ENCODE assay signal across 11 mouse cellular contexts in the genomic region with DNA sequence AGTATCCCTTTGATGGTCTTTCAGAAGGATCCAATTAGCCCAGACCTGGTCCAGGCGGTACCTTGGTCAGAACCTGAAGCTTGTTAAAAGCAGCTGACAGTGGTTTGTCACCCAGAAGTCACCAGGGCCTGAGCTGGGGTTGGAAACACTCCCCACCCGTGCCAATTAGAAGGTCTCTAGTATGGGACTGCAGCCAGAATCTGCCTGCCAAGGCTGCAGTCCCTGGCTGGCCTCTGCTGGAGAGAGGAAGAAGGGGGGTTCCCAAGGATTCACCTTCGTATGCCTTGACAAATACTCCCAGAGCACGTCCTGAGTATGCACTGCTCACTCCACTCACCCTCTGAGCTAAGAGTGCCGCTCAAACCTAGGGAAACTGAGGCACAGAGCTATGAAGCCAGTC. TPM values are rescaled to one million over a fixed set of nuclear protein-coding genes. Genes with fewer than 3 reads are reported as not detected.
DNase-seq lines count a peak whose midpoint lies in the region; ATAC-seq lines count a peak whose summit lies in the region.
"Had no signal": no experiment of that assay in that cellular context is flagged by ENCODE, and none has a peak within 500 bp of the region (broad histone marks: within the 10 kb centered on the region; RNA-seq: fewer than 3 reads in every experiment).

No protein-coding gene starts in this region.

- no peaks in the 10 kb centered on the region; the same call in 1 of the 2 replicates for H3K27me3 ChIP-seq in hindbrain, embryonic 16.5 days (replicated peaks; ENCODE audit: control insufficient read depth, insufficient read depth, low read length)
- H3K27me3 ChIP-seq in hindbrain, embryonic 12.5 days, result peaks cover 8% of the 10 kb centered on the region; the same call in 1 of the 2 replicates
- no peaks in the 10 kb centered on the region for H3K27me3 ChIP-seq in forebrain, embryonic 14.5 days (replicated peaks; ENCODE audit: control insufficient read depth, insufficient read depth, low read length)
- H3K27me3 ChIP-seq: embryonic facial prominence, embryonic 15.5 days had no signal

- H3K9ac ChIP-seq in hindbrain, embryonic 16.5 days (ENCODE audit: low read depth, low read length), result no peak overlapping the region
- no peak overlapping the region for H3K9ac ChIP-seq in hindbrain, embryonic 12.5 days
- no peak overlapping the region for H3K9ac ChIP-seq in forebrain, embryonic 14.5 days (ENCODE audit: low read length)
- H3K9ac ChIP-seq: embryonic facial prominence, embryonic 15.5 days; liver, embryonic 14.5 days had no signal

- H3K9me3 ChIP-seq in hindbrain, embryonic 16.5 days (ENCODE audit: control insufficient read depth, low read length), result no peaks in the 10 kb centered on the region
- no peaks in the 10 kb centered on the region for H3K9me3 ChIP-seq in hindbrain, embryonic 12.5 days (replicated peaks)
- H3K9me3 ChIP-seq in forebrain, embryonic 14.5 days (replicated peaks; ENCODE audit: control insufficient read depth, low read length), result no peaks in the 10 kb centered on the region
- H3K9me3 ChIP-seq: embryonic facial prominence, embryonic 15.5 days had no signal

- ATAC-seq in hindbrain, embryonic 16.5 days, result peak; percentile 28; the same call in 1 of the 2 replicates
- ATAC-seq in hindbrain, embryonic 12.5 days (ENCODE audit: low FRiP score), result no peak
- peak; percentile 57; the same call in 1 of the 2 replicates for ATAC-seq in forebrain, embryonic 14.5 days

- no peaks in the 10 kb centered on the region for H3K36me3 ChIP-seq in hindbrain, embryonic 16.5 days (ENCODE audit: control insufficient read depth, insufficient read depth, low read length)
- H3K36me3 ChIP-seq in hindbrain, embryonic 12.5 days, result no peaks in the 10 kb centered on the region
- no peaks in the 10 kb centered on the region for H3K36me3 ChIP-seq in forebrain, embryonic 14.5 days (ENCODE audit: control insufficient read depth, insufficient read depth, low read length)
- H3K36me3 ChIP-seq: embryonic facial prominence, embryonic 15.5 days had no signal

- no peak overlapping the region for H3K4me3 ChIP-seq in hindbrain, embryonic 16.5 days (ENCODE audit: low read length)
- H3K4me3 ChIP-seq in hindbrain, embryonic 12.5 days, result no peak overlapping the region
- H3K4me3 ChIP-seq in forebrain, embryonic 14.5 days (ENCODE audit: low read depth, low read length), result no peak overlapping the region
- H3K4me3 ChIP-seq: embryonic facial prominence, embryonic 15.5 days had no signal

- no peak overlapping the region for H3K4me2 ChIP-seq in hindbrain, embryonic 16.5 days (ENCODE audit: low read length)
- H3K4me2 ChIP-seq in hindbrain, embryonic 12.5 days (replicated peaks), result no peak overlapping the region
- no peak overlapping the region for H3K4me2 ChIP-seq in forebrain, embryonic 14.5 days (ENCODE audit: low read length)
- H3K4me2 ChIP-seq: embryonic facial prominence, embryonic 15.5 days had no signal

- H3K4me1 ChIP-seq in hindbrain, embryonic 16.5 days (ENCODE audit: control insufficient read depth, insufficient read depth, low read depth, low read length), result peaks cover 21% of the 10 kb centered on the region
- H3K4me1 ChIP-seq in hindbrain, embryonic 12.5 days, result peaks cover 49% of the 10 kb centered on the region
- H3K4me1 ChIP-seq in forebrain, embryonic 14.5 days (ENCODE audit: control insufficient read depth, insufficient read depth, low read length), result peaks cover 36% of the 10 kb centered on the region

- DNase-seq in MN1 (ENCODE audit: low spot score), result peak; percentile 57
- peak; percentile 51 for DNase-seq in Muller cell, postnatal 12 days (ENCODE audit: inconsistent ontology term)
- peak; percentile 72 for DNase-seq in forebrain, embryonic 14.5 days (ENCODE audit: low spot score)
- no peak for DNase-seq in right cerebral cortex, postnatal 25 days
- no peak for DNase-seq in urinary bladder, postnatal 25 days (ENCODE audit: low spot score)
- DNase-seq: layer of hippocampus, postnatal 36 days; lung, postnatal 4 days had no signal

- no peak overlapping the region for H3K27ac ChIP-seq in hindbrain, embryonic 16.5 days (ENCODE audit: low read depth, low read length)
- H3K27ac ChIP-seq in hindbrain, embryonic 12.5 days, result no peak overlapping the region
- H3K27ac ChIP-seq in forebrain, embryonic 14.5 days (ENCODE audit: low read depth, low read length), result 0 out of 2 replicates have a peak overlapping the region, but pooled peaks have one; percentile 49
- H3K27ac ChIP-seq: liver, embryonic 14.5 days had no signal

- WGBS in hindbrain, embryonic 16.5 days, result 69% methylated on average over 5 of the region's 5 CpGs
- WGBS in hindbrain, embryonic 12.5 days, result 67% methylated on average over 5 of the region's 5 CpGs
- 51% methylated on average over 5 of the region's 5 CpGs for WGBS in forebrain, embryonic 14.5 days

RNA-seq across cellular contexts. Expression of gene Rtl6, which starts 34.6 kb away (rescaled TPM):
- polyA plus RNA-seq in hindbrain, embryonic 16.5 days (2015; fragmentation: Nextera tagmentation; extraction: Ambion mirVana), result 54.8 and 66.4 TPM in 2 replicates
- 48.9 and 52.5 TPM in 2 replicates for polyA plus RNA-seq in hindbrain, embryonic 12.5 days (2016; fragmentation: Nextera tagmentation; extraction: Ambion mirVana)
- 28.8 and 32.4 TPM in 2 replicates for polyA plus RNA-seq in forebrain, embryonic 14.5 days (2014; fragmentation: Nextera tagmentation; extraction: Ambion mirVana)

Comparison
In these comparisons a context has a peak if more than half of its experiments do, and no peak if none do; other contexts are left out.
1. DNase-seq: peak in MN1 (single experiment), Muller cell, postnatal 12 days (single experiment) and forebrain, embryonic 14.5 days (single experiment); none in right cerebral cortex, postnatal 25 days (single experiment) and urinary bladder, postnatal 25 days (single experiment).